In the genomic region with DNA sequence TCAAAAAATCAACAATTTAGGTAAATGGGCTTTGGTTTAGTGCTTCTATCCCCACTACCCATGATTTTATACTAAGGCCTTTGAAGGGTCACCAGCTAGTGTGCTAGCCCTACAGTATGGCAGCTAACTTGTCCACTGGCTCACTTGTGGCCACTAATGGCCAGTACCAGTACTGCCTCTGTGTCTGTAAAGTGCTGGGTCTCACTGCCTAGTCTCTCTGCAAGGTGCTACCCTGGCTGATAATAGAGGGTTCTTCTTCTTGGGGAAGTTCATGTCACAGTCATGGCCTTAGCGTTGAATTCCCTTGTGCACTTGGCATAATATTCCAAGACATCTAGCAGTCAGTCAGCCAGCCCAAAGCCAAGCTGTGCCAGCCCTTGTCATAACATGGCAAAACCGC, we compare ENCODE assay signal across 8 mouse cellular contexts. TPM values are rescaled to one million over a fixed set of nuclear protein-coding genes. Genes with fewer than 3 reads are reported as not detected.
A peak's percentile ranks its signal among the peaks of the same experiment; 100 is the strongest.
DNase-seq lines count a peak whose midpoint lies in the region; ATAC-seq and TF ChIP-seq lines count a peak whose summit lies in the region.

No protein-coding gene starts in this region.

- H3K36me3 ChIP-seq in heart, postnatal 0 days (replicated peaks; ENCODE audit: control insufficient read depth, insufficient read depth, low read length), result peaks cover 37% of the 10 kb centered on the region

- no peak overlapping the region for H3K27ac ChIP-seq in heart, postnatal 0 days (ENCODE audit: low read depth)

- H3K9me3 ChIP-seq in heart, postnatal 0 days (replicated peaks; ENCODE audit: control insufficient read depth, low read length), result no peaks in the 10 kb centered on the region

- intact Hi-C loops in heart, postnatal 25 days (cut with DNase I), result no loop called here
- intact Hi-C loops in heart, postnatal 36 days (cut with DNase I), result loop anchor here (5.0 kb wide), 1 partner anchor 144 kb away; no protein-coding TSS in a partner anchor

- H3K4me2 ChIP-seq in heart, postnatal 0 days (ENCODE audit: low read depth, low read length), result no peak overlapping the region

- DNase-seq in heart, postnatal 0 days (ENCODE audit: low spot score), result no peak
- no peak for DNase-seq in heart, postnatal 25 days (ENCODE audit: low spot score)
- DNase-seq in A20 (ENCODE audit: low read depth, low spot score), result peak; percentile 31
- peak; percentile 52 for DNase-seq in R1 (ENCODE audit: low read depth, low spot score)
- DNase-seq in heart, postnatal 36 days, result peak; percentile 24 to 40
- DNase-seq in mesoderm, embryonic 11.5 days (ENCODE audit: low read depth, low spot score), result peak; percentile 27
- DNase-seq in layer of hippocampus, adult 9-11 months, result no peak

- no peaks in the 10 kb centered on the region for H3K27me3 ChIP-seq in heart, postnatal 0 days (ENCODE audit: control insufficient read depth, insufficient read depth, low read length)

- TF ChIP-seq EP300 in heart, postnatal 0 days (IDR thresholded peaks at IDR 0.05; ENCODE audit: low read depth), result no peak

- H3K9ac ChIP-seq in heart, postnatal 0 days (replicated peaks; ENCODE audit: low read depth, low read length), result no peak overlapping the region

- WGBS in heart, postnatal 0 days, result 92% methylated on average over 2 of the region's 2 CpGs

- peak; percentile 55 for TF ChIP-seq CTCF in heart, postnatal 0 days (IDR thresholded peaks at IDR 0.05; ENCODE audit: low read depth)

- no peak for ATAC-seq in heart, postnatal 0 days (ENCODE audit: insufficient read depth, low read depth)
- no peak for ATAC-seq in erythroblast, adult 5-6 weeks (replicated peaks; ENCODE audit: low FRiP score, poor library complexity, severe bottlenecking)

- no peaks in the 10 kb centered on the region for H3K4me1 ChIP-seq in heart, postnatal 0 days (ENCODE audit: control insufficient read depth, insufficient read depth)

- H3K4me3 ChIP-seq in heart, postnatal 0 days (ENCODE audit: low read depth, low read length), result no peak overlapping the region

RNA-seq across cellular contexts. Expression of a gene that starts 36.0 kb away (rescaled TPM):
- 0.42 and 1.4 TPM in 2 replicates for total RNA-seq in heart, postnatal 0 days (2014; rRNA removed; ENCODE audit: low replicate concordance)
- polyA plus RNA-seq in heart, postnatal 0 days (2015; fragmentation: Nextera tagmentation; extraction: Ambion mirVana), result 1.0 TPM in 2 replicates
- under 1 TPM; 0.50 to 0.60 TPM for total RNA-seq in heart, postnatal 25 days (2021)
- under 1 TPM; 0.43 to 0.44 TPM for total RNA-seq in heart, postnatal 36 days (2021)
- total RNA-seq in erythroblast, adult 5-6 weeks (2015; ENCODE audit: low replicate concordance), result not detected in 2 replicates
- total RNA-seq in erythroblast, adult 5-6 weeks (2017; ENCODE audit: low replicate concordance), result not detected in 2 replicates

Comparison
In these comparisons a context has a peak if more than half of its experiments do, and no peak if none do; other contexts are left out.
1. DNase-seq: peak in A20 (single experiment), R1 (single experiment), heart, postnatal 36 days (2 of 2) and mesoderm, embryonic 11.5 days (single experiment); none in heart, postnatal 0 days (single experiment), heart, postnatal 25 days (single experiment) and layer of hippocampus, adult 9-11 months (single experiment).